Mouse (Mus musculus): Measurements from ENCODE around the gene Coro7.

Coro7 gene

GRCm38 (mm10) chr16:4616829-4617228 lies 62.7 kb downstream of the Coro7 start:
- no peak for DNase-seq (ENCODE audit: low read depth, low spot score)

DNA sequence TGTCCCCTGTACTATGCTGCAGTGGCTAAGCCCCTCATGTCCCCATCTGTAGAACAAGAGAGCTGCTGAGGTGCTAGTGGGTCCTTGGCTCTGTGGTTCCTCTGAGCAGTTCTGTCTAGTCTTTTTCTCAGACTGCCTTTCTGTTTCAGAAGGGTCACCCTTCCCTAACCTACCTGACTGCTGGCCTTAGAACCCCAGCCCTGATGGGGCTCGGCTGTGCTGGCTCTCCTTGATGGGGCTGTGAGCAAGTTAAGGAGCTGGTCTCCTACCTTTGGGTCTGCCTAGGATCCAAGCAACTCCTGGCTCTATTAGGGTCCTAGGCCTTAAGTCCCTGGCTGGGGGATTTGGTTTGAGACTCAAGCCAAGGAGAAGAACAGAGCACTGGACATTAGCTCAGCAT lies 64.3 kb downstream of the Coro7 start:
- DNase-seq (ENCODE audit: low read depth, low spot score): no peak

- DNase-seq (ENCODE audit: low read depth, low spot score): no peak
Observed at GRCm38 (mm10) chr16:4614639-4615038, 64.9 kb downstream of the Coro7 start.

- no peak for DNase-seq (ENCODE audit: low read depth, low spot score)
Observed at GRCm38 (mm10) chr16:4613736-4614135, 65.8 kb downstream of the Coro7 start.

DNA sequence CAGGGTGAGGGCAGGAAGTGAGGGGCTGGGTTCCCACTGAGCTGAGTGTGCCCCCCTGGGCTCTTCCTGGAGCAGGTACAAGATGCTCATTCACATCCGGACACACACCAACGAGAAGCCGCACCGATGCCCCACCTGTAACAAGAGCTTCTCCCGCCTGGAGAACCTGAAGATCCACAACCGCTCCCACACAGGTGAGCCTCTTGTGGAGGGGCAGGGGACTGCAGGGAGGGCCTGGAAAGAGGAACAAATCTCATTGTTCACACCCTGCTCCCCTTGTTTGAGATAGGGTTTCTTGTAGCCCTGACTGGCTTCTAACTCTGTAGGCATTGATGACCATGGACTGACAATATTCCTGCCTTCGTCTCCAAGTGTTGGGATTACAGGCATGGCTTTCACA lies 67.9 kb downstream of the Coro7 start:
- no peak for DNase-seq (ENCODE audit: low read depth, low spot score)

DNA sequence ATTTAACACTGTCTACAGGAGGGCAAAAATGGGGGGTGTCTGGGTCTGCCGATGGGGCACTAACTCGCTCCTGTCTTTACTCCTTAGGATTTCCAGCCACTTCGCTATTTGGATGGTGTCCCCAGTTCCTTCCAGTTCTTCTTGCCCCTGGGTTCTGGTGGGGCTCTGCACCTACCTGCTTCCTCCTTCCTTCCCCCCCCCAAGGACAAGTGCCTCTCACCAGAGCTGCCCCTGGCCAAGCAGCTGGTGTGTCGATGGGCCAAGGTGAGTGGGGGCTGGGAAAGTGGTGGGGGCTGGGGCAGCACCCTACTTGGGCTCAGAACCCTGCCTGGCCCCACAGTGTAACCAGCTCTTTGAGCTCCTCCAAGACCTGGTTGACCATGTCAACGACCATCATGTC lies 68.4 kb downstream of the Coro7 start:
- no peak for DNase-seq (ENCODE audit: low read depth, low spot score)

- DNase-seq (ENCODE audit: low read depth, low spot score): no peak
Observed at GRCm38 (mm10) chr16:4608532-4609059, 71.0 kb downstream of the Coro7 start.

DNA sequence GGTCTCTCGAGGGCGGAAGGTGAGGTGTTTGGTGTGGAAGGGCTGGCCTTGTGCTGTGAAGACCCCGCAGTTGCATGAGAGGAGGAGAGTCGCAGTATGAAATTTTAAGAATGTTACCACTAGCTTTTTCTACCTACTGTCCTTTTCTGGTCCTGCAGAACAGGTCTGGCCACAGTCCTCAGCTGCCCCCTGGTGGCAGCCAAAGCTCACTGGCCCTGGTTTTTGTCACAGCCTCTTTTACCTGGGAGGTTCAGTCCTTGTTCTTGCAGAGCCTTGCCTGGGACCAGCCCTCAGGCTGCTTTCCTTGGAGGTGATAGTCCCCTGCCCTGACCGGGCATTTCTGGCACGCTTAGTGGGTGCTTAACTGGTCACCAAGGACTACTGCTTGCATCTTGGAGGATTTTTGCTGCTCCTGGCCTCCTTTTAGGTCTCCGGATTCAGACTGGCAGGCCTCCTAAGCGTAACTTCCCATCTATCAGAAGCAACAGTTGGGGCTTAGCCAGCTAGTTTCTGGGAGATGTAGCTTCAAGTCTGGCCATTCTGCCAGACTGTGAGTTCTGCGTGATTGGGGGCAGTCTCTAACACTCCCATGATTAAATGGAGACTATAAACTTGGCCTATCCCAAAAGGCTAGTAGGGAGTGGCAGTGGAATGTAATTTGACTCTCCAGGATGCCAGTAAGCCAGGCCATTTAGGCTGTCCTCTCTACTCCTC lies 71.6 kb downstream of the Coro7 start:
- peak; percentile 85 for DNase-seq (ENCODE audit: low read depth, low spot score)

GRCm38 (mm10) chr16:4606431-4607084 lies 73.0 kb downstream of the Coro7 start:
- DNase-seq (ENCODE audit: low read depth, low spot score): no peak

DNA sequence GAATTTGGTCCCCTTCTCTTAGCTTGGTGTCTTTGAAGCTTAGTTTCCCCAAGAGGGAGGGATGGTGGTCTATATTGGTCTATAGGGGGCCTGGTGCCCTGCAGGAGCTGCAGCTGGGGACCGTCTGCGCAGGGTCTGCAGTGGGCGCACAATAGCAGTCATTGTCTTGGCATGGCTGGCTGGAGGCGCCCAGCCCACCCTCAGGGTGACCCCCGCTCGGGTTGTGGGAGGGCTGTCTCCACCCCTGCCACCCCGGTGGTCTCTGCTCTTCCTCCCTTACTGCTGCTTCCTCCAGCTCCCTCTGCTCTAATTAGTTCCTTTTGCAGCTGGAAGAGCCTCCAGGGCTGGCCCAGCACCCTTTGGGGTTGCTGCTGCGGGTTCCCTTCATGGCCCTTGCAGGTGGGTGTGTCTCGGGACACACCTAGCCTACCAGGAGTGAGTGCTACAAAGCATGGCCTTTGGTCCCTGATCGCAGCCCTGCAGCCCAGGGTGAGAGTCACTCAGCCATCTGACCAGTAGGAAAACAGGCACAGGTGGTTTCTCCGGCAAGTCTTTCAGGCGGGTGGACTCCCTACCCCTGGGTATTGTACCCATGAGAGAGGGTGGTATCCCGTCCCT lies 74.0 kb downstream of the Coro7 start:
- no peak for DNase-seq (ENCODE audit: low read depth, low spot score)

GRCm38 (mm10) chr16:4604293-4604837 lies 75.2 kb downstream of the Coro7 start:
- DNase-seq (ENCODE audit: low read depth, low spot score): no peak

DNA sequence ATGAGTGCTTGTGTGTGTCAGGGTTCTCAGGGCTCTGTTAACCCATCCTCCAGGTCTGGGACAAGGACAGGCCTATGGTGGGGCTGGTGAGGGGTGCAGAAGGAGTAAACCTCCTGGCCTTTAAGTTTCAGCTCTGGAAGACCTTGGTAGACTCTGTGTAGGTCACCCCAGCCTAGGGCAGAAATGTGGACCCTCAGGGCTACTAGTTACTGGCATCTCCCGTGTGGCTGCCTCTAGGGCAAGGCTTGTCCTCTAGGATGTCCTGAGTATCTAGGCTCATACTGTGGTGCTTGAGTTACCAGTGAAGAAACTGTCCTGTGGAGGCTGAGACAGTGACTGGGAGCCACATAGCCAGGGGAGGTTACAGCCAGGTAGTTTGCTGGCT lies 76.1 kb downstream of the Coro7 start:
- no peak for DNase-seq (ENCODE audit: low read depth, low spot score)

GRCm38 (mm10) chr16:4602766-4603452 lies 76.7 kb downstream of the Coro7 start:
- no peak for DNase-seq (ENCODE audit: low read depth, low spot score)

GRCm38 (mm10) chr16:4602189-4602588 lies 77.4 kb downstream of the Coro7 start:
- no peak for DNase-seq (ENCODE audit: low read depth, low spot score)

DNA sequence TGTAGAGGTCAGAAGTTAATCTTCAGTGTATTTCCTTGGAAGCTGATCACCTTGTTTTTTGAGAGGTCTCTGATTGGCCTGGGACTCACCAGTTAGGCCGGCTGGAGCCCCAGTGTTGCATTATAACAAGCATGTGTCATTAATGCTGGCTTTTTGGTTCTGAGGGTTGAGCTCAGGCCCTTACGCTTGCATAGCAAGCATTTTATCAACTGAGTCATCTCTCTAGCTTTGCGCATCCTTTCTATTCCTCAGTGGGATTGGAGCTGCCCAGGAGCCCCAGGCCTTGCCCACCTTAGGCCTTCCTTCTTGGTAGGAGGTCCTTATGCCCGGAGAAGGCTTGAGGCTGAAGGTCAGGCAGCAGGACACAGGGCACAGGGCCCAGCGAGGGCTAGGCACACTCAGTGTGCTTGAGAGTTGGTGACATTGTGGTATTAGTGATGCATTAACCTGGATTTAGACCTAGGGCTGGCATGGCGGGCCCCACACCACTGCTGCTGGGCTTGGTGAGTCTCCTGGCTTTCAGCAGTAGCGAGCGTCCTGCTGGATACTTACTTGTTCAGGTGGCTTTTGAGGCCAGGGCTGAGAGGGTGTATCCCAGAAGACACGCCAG lies 78.8 kb downstream of the Coro7 start:
- no peak for DNase-seq (ENCODE audit: low read depth, low spot score)

DNA sequence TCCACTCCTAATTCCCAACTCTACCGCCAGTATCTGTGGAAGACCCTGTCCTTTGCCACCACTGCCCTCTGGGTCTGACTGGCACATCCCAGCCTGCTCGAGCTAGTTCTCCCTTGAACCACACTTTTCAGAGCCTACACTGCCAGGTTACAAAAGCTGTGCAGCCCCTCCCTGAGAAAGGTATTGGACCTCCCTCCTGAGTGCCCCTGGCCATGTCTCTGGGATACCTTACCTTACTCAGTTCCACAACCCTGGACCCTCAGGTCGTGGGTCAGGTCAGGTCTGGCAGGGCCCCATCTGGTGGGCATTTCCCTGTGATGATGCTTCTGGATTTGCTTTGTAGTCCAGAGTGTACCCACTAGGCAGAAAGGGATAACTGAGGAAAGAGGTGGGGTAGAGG lies 80.0 kb downstream of the Coro7 start:
- no peak for DNase-seq (ENCODE audit: low read depth, low spot score)

- no peak for DNase-seq (ENCODE audit: low read depth, low spot score)
Observed at GRCm38 (mm10) chr16:4598891-4599543, 80.6 kb downstream of the Coro7 start.

- no peak for DNase-seq (ENCODE audit: low read depth, low spot score)
Observed at GRCm38 (mm10) chr16:4598041-4598440, 81.5 kb downstream of the Coro7 start.

DNA sequence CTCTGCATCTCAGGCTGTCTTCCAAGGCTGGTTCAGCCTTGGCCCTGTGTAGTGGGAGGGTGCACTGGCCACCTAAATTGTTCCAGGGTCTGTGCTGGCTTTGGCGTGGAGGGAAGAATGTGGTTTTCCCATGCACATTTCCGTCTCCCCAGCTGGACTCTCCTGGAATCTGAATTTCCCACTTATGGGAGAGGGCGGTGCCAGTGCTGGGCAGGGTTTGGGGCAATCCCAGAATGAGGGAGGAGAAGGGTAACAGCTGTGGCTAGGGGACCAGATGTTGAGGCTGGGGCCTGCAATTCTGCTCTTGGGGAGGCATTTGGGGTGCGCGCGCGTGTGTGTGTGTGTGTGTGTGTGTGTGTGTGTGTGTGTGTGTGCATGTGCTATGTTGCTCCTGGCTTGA lies 82.3 kb downstream of the Coro7 start:
- no peak for DNase-seq (ENCODE audit: low read depth, low spot score)

GRCm38 (mm10) chr16:4596836-4597235 lies 82.7 kb downstream of the Coro7 start:
- no peak for DNase-seq (ENCODE audit: low read depth, low spot score)

DNA sequence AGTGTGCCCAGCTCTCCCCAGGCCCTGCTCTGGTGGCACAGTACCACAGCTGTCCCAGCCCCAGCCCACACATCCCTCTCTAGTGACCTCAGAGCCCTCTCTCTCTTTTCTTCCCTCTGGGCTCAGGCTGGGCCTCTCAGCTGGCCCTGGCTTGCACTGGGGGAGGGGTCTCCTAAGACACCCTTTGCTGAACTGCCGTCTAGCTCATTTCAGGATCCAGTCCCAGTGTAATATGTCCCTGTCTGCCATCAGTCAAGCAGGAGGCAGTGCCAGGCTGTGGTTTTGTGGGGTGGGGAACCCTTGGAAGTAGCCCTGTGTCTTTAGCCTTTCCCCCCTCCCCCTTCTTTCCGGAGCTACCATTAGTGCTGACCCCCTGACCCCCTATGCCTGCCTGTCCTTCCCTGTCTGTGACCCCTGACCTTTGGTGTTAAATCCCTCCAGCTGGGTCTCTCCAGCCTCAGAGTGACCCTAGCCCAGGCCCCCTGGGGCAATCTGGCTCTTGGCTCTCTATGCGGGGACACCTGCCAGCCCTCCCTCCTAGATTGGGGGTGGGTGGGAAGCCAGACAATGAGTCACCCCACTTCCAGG lies 83.3 kb downstream of the Coro7 start:
- no peak for DNase-seq (ENCODE audit: low read depth, low spot score)
